Mouse (Mus musculus) stomach, postnatal 0 days (tissue): ENCODE data around the gene Tmem259. TPM values are rescaled to one million over a fixed set of nuclear protein-coding genes. Genes with fewer than 3 reads are reported as not detected.

Experiments used
- ATAC-seq: fragments of 200-750 bp; cut with Nextera tagmentation; 2 replicates; pipeline ENCODE4 v1.8.0; 2017; ENCODE audit not compliant: low FRiP score, low TSS enrichment
- DNase-seq: peaks from one replicate; pipeline ENCODE4 v3.0.0-alpha.2; 2016; ENCODE audit warnings: low spot score
- H3K27ac ChIP-seq: fragments of 300-500 bp; sonication (generic); replicated peaks from 2 replicates; pipeline ENCODE4 v1.5.1; 2014; ENCODE audit warnings: mild to moderate bottlenecking, control low read depth
- H3K27me3 ChIP-seq: fragments of 300-500 bp; sonication (generic); 2 replicates; pipeline ENCODE4 v1.6.1; 2014; ENCODE audit warnings: low read length; ENCODE audit not compliant: control insufficient read depth, insufficient read depth
- H3K36me3 ChIP-seq: fragments of 300-500 bp; sonication (generic); 2 replicates; pipeline ENCODE4 v1.6.1; 2014; ENCODE audit warnings: low read length, mixed read lengths; ENCODE audit not compliant: control insufficient read depth, insufficient read depth
- H3K4me1 ChIP-seq: fragments of 300-500 bp; sonication (generic); replicated peaks from 2 replicates; pipeline ENCODE4 v1.6.1; 2014; ENCODE audit warnings: antibody characterized with exemption; ENCODE audit not compliant: control insufficient read depth, insufficient read depth
- H3K4me2 ChIP-seq: fragments of 300-500 bp; sonication (generic); replicated peaks from 2 replicates; pipeline ENCODE4 v1.6.1; 2014; ENCODE audit warnings: low read depth, mild to moderate bottlenecking, control low read depth, moderate library complexity
- H3K4me3 ChIP-seq: fragments of 300-500 bp; sonication (generic); 2 replicates; pipeline ENCODE4 v1.5.1; 2014; ENCODE audit warnings: low read depth, low read length, control low read depth
- H3K9ac ChIP-seq: fragments of 300-500 bp; sonication (generic); 2 replicates; pipeline ENCODE4 v1.6.1; 2014; ENCODE audit warnings: mild to moderate bottlenecking, low read length, control low read depth, mixed read lengths
- H3K9me3 ChIP-seq: fragments of 300-500 bp; sonication (generic); 2 replicates; pipeline ENCODE4 v1.6.1; 2016; ENCODE audit warnings: low read length; ENCODE audit not compliant: control insufficient read depth
- CTCF ChIP-seq: IDR thresholded peaks from 2 replicates; pipeline ENCODE4 v1.5.1; 2016; ENCODE audit warnings: antibody characterized with exemption, low read depth, mild to moderate bottlenecking, moderate library complexity
- EP300 ChIP-seq: optimal IDR thresholded peaks from 2 replicates; pipeline ENCODE3; 2016; ENCODE audit warnings: antibody characterized with exemption
- WGBS: fragments of 180-500 bp; shearing (Covaris S2); extraction: QIAGEN DNeasy Blood & Tissue Kit; methylation state at CpG from one replicate; pipeline ENCODE4 v1.1.7; 2014; 5-methylcytosine and 5-hydroxymethylcytosine counted together
- polyA plus RNA-seq: library from polyadenylated mRNA; unstranded; fragments of >200 nt; fragmentation: Nextera tagmentation; extraction: Ambion mirVana; gene quantifications from 2 replicates; pipeline ENCODE4 v1.2.1, GENCODE M21; 2015

The Tmem259 gene
- polyA plus RNA-seq, 1 experiment from 2014 or later, result 18.5 TPM

- no peak overlapping the region for H3K9ac ChIP-seq
- peaks cover 16% of the 10 kb centered on the region; the same call in 1 of the 2 replicates for H3K36me3 ChIP-seq
- ATAC-seq (no peak), DNase-seq (no peak)
- WGBS, result 60% methylated on average over 9 of the region's 9 CpGs
- TF ChIP-seq EP300 (no peak), CTCF (no peak)
- H3K4me2 ChIP-seq, result no peak overlapping the region
- H3K4me3 ChIP-seq, result no peak overlapping the region
- H3K27ac ChIP-seq, result no peak overlapping the region
- H3K9me3 ChIP-seq, result no peaks in the 10 kb centered on the region
- H3K27me3 ChIP-seq, result no peaks in the 10 kb centered on the region
- H3K4me1 ChIP-seq, result no peaks in the 10 kb centered on the region
Observed at GRCm38 (mm10) chr10:79955691-79956090, 28.4 kb downstream of the Tmem259 start.

GRCm38 (mm10) chr10:79953946-79954345 lies 30.2 kb downstream of the Tmem259 start:
- Histone ChIP-seq H3K9ac (no peak overlapping the region), H3K9me3 (no peaks in the 10 kb centered on the region), H3K27ac (no peak overlapping the region), H3K4me1 (no peaks in the 10 kb centered on the region), H3K36me3 (peaks cover 24% of the 10 kb centered on the region), H3K4me3 (no peak overlapping the region), H3K27me3 (no peaks in the 10 kb centered on the region), H3K4me2 (no peak overlapping the region)
- 82% methylated on average over 6 of the region's 6 CpGs for WGBS
- 0 out of 2 replicates have a peak, but pooled peaks have one; percentile 10 for ATAC-seq
- DNase-seq, result no peak
- TF ChIP-seq EP300 (no peak), CTCF (peak; percentile 79)

GRCm38 (mm10) chr10:79950661-79951060 lies 33.5 kb downstream of the Tmem259 start:
- no peak overlapping the region for H3K4me2 ChIP-seq
- DNase-seq, result no peak
- no peaks in the 10 kb centered on the region for H3K9me3 ChIP-seq
- 82% methylated on average over 18 of the region's 18 CpGs for WGBS
- ATAC-seq, result no peak
- no peak overlapping the region for H3K9ac ChIP-seq
- H3K4me1 ChIP-seq, result peaks cover 3% of the 10 kb centered on the region; the same call in 1 of the 2 replicates
- H3K27ac ChIP-seq, result no peak overlapping the region
- peaks cover 24% of the 10 kb centered on the region for H3K36me3 ChIP-seq
- no peaks in the 10 kb centered on the region for H3K27me3 ChIP-seq
- no peak for TF ChIP-seq EP300
- TF ChIP-seq CTCF, result no peak
- no peak overlapping the region for H3K4me3 ChIP-seq

- TF ChIP-seq EP300, result no peak
- no peak for TF ChIP-seq CTCF
- peaks cover 3% of the 10 kb centered on the region; the same call in 1 of the 2 replicates for H3K4me1 ChIP-seq
- no peaks in the 10 kb centered on the region for H3K27me3 ChIP-seq
- H3K36me3 ChIP-seq, result peaks cover 24% of the 10 kb centered on the region
- no peak overlapping the region for H3K4me3 ChIP-seq
- no peaks in the 10 kb centered on the region for H3K9me3 ChIP-seq
- H3K4me2 ChIP-seq, result no peak overlapping the region
- H3K9ac ChIP-seq, result no peak overlapping the region
- H3K27ac ChIP-seq, result no peak overlapping the region
- WGBS, result 89% methylated on average over 4 of the region's 4 CpGs
- ATAC-seq (no peak), DNase-seq (no peak)
Observed at GRCm38 (mm10) chr10:79949873-79950272, 34.3 kb downstream of the Tmem259 start.

- H3K4me2 ChIP-seq, result no peak overlapping the region
- no peak for ATAC-seq
- no peak overlapping the region for H3K4me3 ChIP-seq
Observed at GRCm38 (mm10) chr10:79947502-79947901, 36.6 kb downstream of the Tmem259 start.

GRCm38 (mm10) chr10:79946752-79947322 lies 37.3 kb downstream of the Tmem259 start:
- Histone ChIP-seq H3K4me1 (peaks cover 5% of the 10 kb centered on the region; the same call in 1 of the 2 replicates), H3K4me3 (no peak overlapping the region), H3K27me3 (no peaks in the 10 kb centered on the region), H3K27ac (peak overlapping the region; percentile 86), H3K4me2 (peak overlapping the region; percentile 31), H3K36me3 (peaks cover 18% of the 10 kb centered on the region), H3K9ac (peak overlapping the region; percentile 41), H3K9me3 (no peaks in the 10 kb centered on the region)
- peak; percentile 7; the same call in 1 of the 2 replicates for ATAC-seq
- WGBS, result 29% methylated on average over 7 of the region's 7 CpGs
- no peak for DNase-seq
- TF ChIP-seq EP300 (no peak), CTCF (no peak)

More at GRCm38 (mm10) chr10:79947502-79947901, 36.6 kb downstream of the Tmem259 start:
- Histone ChIP-seq H3K4me1 (peaks cover 5% of the 10 kb centered on the region; the same call in 1 of the 2 replicates), H3K27ac (peak overlapping the region; percentile 86; the same call in 1 of the 2 replicates), H3K27me3 (no peaks in the 10 kb centered on the region), H3K9me3 (no peaks in the 10 kb centered on the region), H3K36me3 (peaks cover 18% of the 10 kb centered on the region), H3K9ac (peak overlapping the region; percentile 31; the same call in 1 of the 2 replicates)
- TF ChIP-seq EP300 (no peak), CTCF (no peak)
- 63% methylated on average over 6 of the region's 6 CpGs for WGBS
- no peak for DNase-seq
